ENCODE assay signal across 8 mouse cellular contexts in the genomic region with DNA sequence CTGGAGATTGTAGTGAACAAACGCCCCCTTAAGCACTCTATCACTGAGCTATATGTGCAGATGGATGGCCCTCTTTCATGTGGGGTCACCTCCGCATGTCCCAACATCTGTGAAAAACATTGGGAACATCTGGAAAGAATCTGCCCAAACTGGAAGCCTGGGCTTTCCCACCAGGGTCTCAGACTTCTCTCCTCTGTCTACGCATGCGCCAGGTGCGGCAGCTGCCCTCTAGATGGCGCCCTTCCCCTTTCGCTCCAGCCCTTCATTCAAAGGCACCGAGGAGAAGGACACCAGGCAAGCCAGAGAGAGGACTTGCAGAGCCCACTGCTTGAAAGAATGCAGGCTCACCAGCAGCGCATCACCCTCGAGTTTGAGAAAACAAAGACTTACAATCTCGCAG. TPM values are rescaled to one million over a fixed set of nuclear protein-coding genes. Genes with fewer than 3 reads are reported as not detected.
DNase-seq lines count a peak whose midpoint lies in the region; ATAC-seq and TF ChIP-seq lines count a peak whose summit lies in the region.

No protein-coding gene starts in this region.

- H3K4me1 ChIP-seq in cortical plate, adult 2 months (ENCODE audit: control insufficient read depth, insufficient read depth, low read length): no peaks in the 10 kb centered on the region

- TF ChIP-seq CTCF in cortical plate, adult 2 months (IDR thresholded peaks at IDR 0.05; ENCODE audit: extremely low read depth, insufficient read depth, low read length): peak; percentile 98

- H3K4me3 ChIP-seq in cortical plate, adult 2 months (ENCODE audit: insufficient read depth, low read length): no peak overlapping the region

- peak; percentile 87 for DNase-seq in T-cell, adult 2 months (ENCODE audit: low spot score)
- DNase-seq in gastrocnemius, postnatal 10 days: peak; percentile 91
- peak; percentile 92 for DNase-seq in induced T-regulatory cell, adult 2 months (ENCODE audit: low read depth)
- peak; percentile 81 to 88 for DNase-seq in left cerebral cortex, postnatal 10 days (ENCODE audit: extremely low spot score in 1 of 2, low spot score in 2 of 2)
- DNase-seq in right cerebral cortex, postnatal 14 days: peak; percentile 86
- peak; percentile 86 for DNase-seq in urinary bladder, postnatal 25 days (ENCODE audit: low spot score)

- ATAC-seq in megakaryocyte progenitor cell, adult 5-6 weeks (replicated peaks; ENCODE audit: poor library complexity): peak; percentile 85

- H3K27ac ChIP-seq in cortical plate, adult 2 months (ENCODE audit: insufficient read depth, low read length): no peak overlapping the region

- TF ChIP-seq POLR2A in cortical plate, adult 2 months (IDR thresholded peaks at IDR 0.05; ENCODE audit: extremely low read depth, insufficient read depth, low read length): no peak

- intact Hi-C loops in left cerebral cortex, postnatal 10 days (cut with DNase I): loop anchor here (2.0 kb wide), 1 partner anchor 37 kb away; no protein-coding TSS in a partner anchor

RNA-seq across cellular contexts. Expression of a gene that starts 8.7 kb away (rescaled TPM):
- 0.67 and 0.78 TPM in 2 replicates for polyA plus RNA-seq in cortical plate, adult 2 months (2012; rRNA removed)
- total RNA-seq in gastrocnemius, postnatal 10 days (2021): 10 to 100 TPM in 1 of 2 experiments, 1 to 10 TPM in 1; 6.9 to 11.0 TPM
- 1 to 10 TPM in 1 of 2 experiments, under 1 TPM in 1; 0.97 to 1.9 TPM for total RNA-seq in left cerebral cortex, postnatal 10 days (2021)
- 5.6 and 7.5 TPM in 2 replicates for total RNA-seq in megakaryocyte progenitor cell, adult 5-6 weeks (2015)
- total RNA-seq in megakaryocyte progenitor cell, adult 5-6 weeks (2017): 5.9 and 6.1 TPM in 2 replicates

RNA-seq across cellular contexts. Expression of a gene that starts 20.2 kb away (rescaled TPM):
- polyA plus RNA-seq in cortical plate, adult 2 months (2012; rRNA removed): 75.7 and 82.9 TPM in 2 replicates
- total RNA-seq in gastrocnemius, postnatal 10 days (2021): 10 to 100 TPM; 33.3 to 48.8 TPM
- total RNA-seq in left cerebral cortex, postnatal 10 days (2021): 10 to 100 TPM; 37.3 to 54.8 TPM
- 0.44 and 1.4 TPM in 2 replicates for total RNA-seq in megakaryocyte progenitor cell, adult 5-6 weeks (2015)
- total RNA-seq in megakaryocyte progenitor cell, adult 5-6 weeks (2017): 1.0 and 2.4 TPM in 2 replicates

RNA-seq across cellular contexts. Expression of a gene that starts 42.7 kb away (rescaled TPM):
- 2.9 and 3.2 TPM in 2 replicates for polyA plus RNA-seq in cortical plate, adult 2 months (2012; rRNA removed)
- 10 to 100 TPM in 1 of 2 experiments, 1 to 10 TPM in 1; 7.2 to 10.1 TPM for total RNA-seq in gastrocnemius, postnatal 10 days (2021)
- 1 to 10 TPM; 3.5 to 4.4 TPM for total RNA-seq in left cerebral cortex, postnatal 10 days (2021)
- total RNA-seq in megakaryocyte progenitor cell, adult 5-6 weeks (2015): not detected in 2 replicates
- total RNA-seq in megakaryocyte progenitor cell, adult 5-6 weeks (2017): not detected in 2 replicates

Comparison
In these comparisons a context has a peak if more than half of its experiments do, and no peak if none do; other contexts are left out.
1. RNA of a gene that starts 20.2 kb away (total RNA-seq): 37.3 to 54.8 TPM in left cerebral cortex, postnatal 10 days and 33.3 to 48.8 TPM in gastrocnemius, postnatal 10 days; 0.44 to 2.4 TPM in megakaryocyte progenitor cell, adult 5-6 weeks; every median in the first group is over 10 times any median in the second.
2. RNA of a gene that starts 42.7 kb away (total RNA-seq): 7.2 to 10.1 TPM in gastrocnemius, postnatal 10 days and 3.5 to 4.4 TPM in left cerebral cortex, postnatal 10 days; not detected in megakaryocyte progenitor cell, adult 5-6 weeks; every median in the first group is over 4 times any median in the second.
3. Peak in every context shown above with its lines, with median percentiles within 50 percentile points of each other: DNase-seq.